Mouse (Mus musculus): ENCODE measurements at regions not wholly inside any gene's neighbourhood (a gene's known extent, or its start where the extent isn't known, plus 50 kb on each side); places are given as distances from the start of the nearest gene placed in this dataset.

GRCm38 (mm10) chr17:49171252-49172047 lies 239.3 kb downstream of the Lrfn2 start:
- TF ChIP-seq TAL1 (IDR thresholded peaks at IDR 0.05; ENCODE audit: low read length), result no peak
- TF ChIP-seq GATA1 (IDR thresholded peaks at IDR 0.05; ENCODE audit: low read length), result no peak
